Mouse (Mus musculus): ENCODE measurements around the gene Rsph1. TPM values are rescaled to one million over a fixed set of nuclear protein-coding genes. Genes with fewer than 3 reads are reported as not detected.

Gene Rsph1
- total and polyA plus RNA-seq, 2 experiments, result not detected

DNA sequence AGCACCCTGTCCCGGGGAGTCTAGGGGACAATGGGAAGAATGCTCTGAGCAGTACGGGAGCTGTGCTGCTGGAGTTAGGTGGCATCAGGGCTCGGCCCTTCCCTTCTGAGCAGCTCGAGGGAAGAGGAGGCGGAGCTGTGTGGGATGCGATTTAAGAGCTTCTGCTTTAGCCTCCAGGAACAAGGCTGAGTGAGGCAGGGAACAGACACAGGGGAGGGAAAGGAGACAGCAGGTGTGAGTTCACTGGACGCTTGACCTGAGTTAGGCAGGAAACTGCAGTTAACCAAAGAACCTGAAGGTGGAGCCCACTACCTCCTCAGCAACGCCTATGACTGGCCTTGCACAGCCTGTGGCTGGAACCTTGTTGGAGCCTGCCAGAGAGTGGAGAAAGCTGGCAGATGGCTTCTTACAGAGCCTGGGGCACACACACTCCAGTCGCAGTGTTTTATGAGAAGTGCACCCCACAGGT is 22.7 kb downstream of the Rsph1 start:
- 14% methylated on average over 9 of the region's 9 CpGs for WGBS
- H3K27ac ChIP-seq (replicated peaks; ENCODE audit: insufficient read depth, low read depth, low read length), result no peak overlapping the region
- H3K36me3 ChIP-seq (ENCODE audit: control insufficient read depth, insufficient read depth, low read length), result no peaks in the 10 kb centered on the region
- H3K4me1 ChIP-seq (ENCODE audit: control insufficient read depth, insufficient read depth, low read length), result no peaks in the 10 kb centered on the region
- H3K27me3 ChIP-seq (ENCODE audit: control insufficient read depth, insufficient read depth, low read length), result no peaks in the 10 kb centered on the region
- TF ChIP-seq POLR2A (IDR thresholded peaks at IDR 0.05; ENCODE audit: extremely low read depth, insufficient read depth, low read length), result no peak
- peak; percentile 93 for TF ChIP-seq CTCF (IDR thresholded peaks at IDR 0.05; ENCODE audit: low read depth, low read length)
- DNase-seq (ENCODE audit: extremely low read depth, low read depth, low spot score), result peak; percentile 68
- H3K9ac ChIP-seq (ENCODE audit: low read depth, low read length), result no peak overlapping the region
- H3K4me3 ChIP-seq (ENCODE audit: insufficient read depth, low read depth, low read length), result no peak overlapping the region
- no peaks in the 10 kb centered on the region for H3K79me2 ChIP-seq (ENCODE audit: control insufficient read depth, insufficient read depth, low read length)

DNA sequence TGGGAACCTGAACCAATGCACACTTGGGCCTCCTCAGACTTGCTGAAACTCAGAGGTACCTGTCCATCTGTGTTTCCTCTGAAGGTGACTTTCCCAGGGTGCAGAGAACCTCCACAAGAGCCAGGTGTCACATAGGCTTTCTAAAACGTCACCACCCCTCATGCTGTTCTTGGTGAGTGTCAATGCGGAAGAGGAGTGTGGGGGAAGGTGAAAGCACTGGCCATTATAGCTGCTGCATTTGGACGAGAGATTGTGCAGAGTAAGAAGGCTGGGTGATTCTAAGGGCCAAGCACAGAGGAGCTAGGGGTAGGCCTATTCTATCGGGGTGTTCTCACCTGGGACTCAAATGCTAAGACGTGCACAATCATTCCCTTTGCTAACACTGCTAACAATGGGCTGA is 23.2 kb downstream of the Rsph1 start:
- no peak for DNase-seq (ENCODE audit: extremely low read depth, low read depth, low spot score)
- WGBS, result 61% methylated on average over 5 of the region's 5 CpGs
- Histone ChIP-seq H3K27me3 (ENCODE audit: control insufficient read depth, insufficient read depth, low read length) (no peaks in the 10 kb centered on the region), H3K4me1 (ENCODE audit: control insufficient read depth, insufficient read depth, low read length) (no peaks in the 10 kb centered on the region), H3K79me2 (ENCODE audit: control insufficient read depth, insufficient read depth, low read length) (no peaks in the 10 kb centered on the region), H3K36me3 (ENCODE audit: control insufficient read depth, insufficient read depth, low read length) (no peaks in the 10 kb centered on the region), H3K9ac (ENCODE audit: low read depth, low read length) (no peak overlapping the region), H3K4me3 (ENCODE audit: insufficient read depth, low read depth, low read length) (no peak overlapping the region), H3K27ac (replicated peaks; ENCODE audit: insufficient read depth, low read depth, low read length) (no peak overlapping the region)
- no peak for TF ChIP-seq POLR2A (IDR thresholded peaks at IDR 0.05; ENCODE audit: extremely low read depth, insufficient read depth, low read length)

DNA sequence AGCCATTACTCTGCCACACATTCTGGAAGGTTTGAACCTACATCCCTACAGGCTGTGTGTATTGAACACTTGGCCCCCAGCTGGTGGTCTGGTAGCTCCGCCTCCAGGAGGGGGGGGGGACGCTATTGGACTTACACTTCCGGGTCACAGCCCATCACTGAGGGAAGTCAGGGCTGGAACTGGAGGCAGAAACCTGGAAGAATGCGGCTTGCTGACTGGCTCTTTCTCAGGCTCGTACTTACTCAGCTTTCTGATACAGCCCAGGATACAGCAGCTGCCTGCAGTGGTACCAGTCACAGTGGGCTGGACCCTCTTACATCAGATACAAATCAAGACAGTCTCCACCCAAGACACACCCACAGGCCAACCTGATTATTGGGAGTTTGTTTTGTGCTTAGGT is 30.0 kb downstream of the Rsph1 start:
- no peaks in the 10 kb centered on the region for H3K79me2 ChIP-seq (ENCODE audit: control insufficient read depth, insufficient read depth, low read length)
- no peak for DNase-seq (ENCODE audit: extremely low read depth, low read depth, low spot score)
- H3K36me3 ChIP-seq (ENCODE audit: control insufficient read depth, insufficient read depth, low read length), result no peaks in the 10 kb centered on the region
- WGBS, result 41% methylated on average over 5 of the region's 5 CpGs
- H3K4me1 ChIP-seq (ENCODE audit: control insufficient read depth, insufficient read depth, low read length), result no peaks in the 10 kb centered on the region
- H3K4me3 ChIP-seq (ENCODE audit: insufficient read depth, low read depth, low read length), result no peak overlapping the region
- TF ChIP-seq CTCF (IDR thresholded peaks at IDR 0.05; ENCODE audit: low read depth, low read length) (no peak), POLR2A (IDR thresholded peaks at IDR 0.05; ENCODE audit: extremely low read depth, insufficient read depth, low read length) (no peak)
- H3K9ac ChIP-seq (ENCODE audit: low read depth, low read length), result no peak overlapping the region
- no peak overlapping the region for H3K27ac ChIP-seq (replicated peaks; ENCODE audit: insufficient read depth, low read depth, low read length)
- no peaks in the 10 kb centered on the region for H3K27me3 ChIP-seq (ENCODE audit: control insufficient read depth, insufficient read depth, low read length)

DNA sequence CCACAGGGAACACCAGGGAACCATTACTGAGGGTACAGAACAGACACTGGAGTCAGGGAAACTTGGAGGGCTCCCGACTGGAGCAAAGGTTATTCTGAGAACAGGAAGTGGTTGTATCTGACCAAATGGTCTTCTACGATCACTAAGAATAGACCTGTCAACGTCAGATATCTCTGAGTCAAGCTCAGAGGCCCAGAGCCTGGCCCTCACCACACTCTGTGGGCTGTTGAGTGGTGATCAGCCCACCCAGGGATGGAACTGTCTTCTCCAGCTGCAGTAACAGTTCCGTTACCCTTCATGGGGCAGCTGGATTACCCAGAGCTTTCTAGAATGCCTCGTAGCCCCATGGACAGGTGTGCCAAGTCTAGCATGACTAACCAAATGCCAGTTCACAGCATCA is 31.9 kb downstream of the Rsph1 start:
- Histone ChIP-seq H3K4me3 (ENCODE audit: insufficient read depth, low read depth, low read length) (no peak overlapping the region), H3K9ac (ENCODE audit: low read depth, low read length) (no peak overlapping the region), H3K36me3 (ENCODE audit: control insufficient read depth, insufficient read depth, low read length) (no peaks in the 10 kb centered on the region), H3K27ac (replicated peaks; ENCODE audit: insufficient read depth, low read depth, low read length) (no peak overlapping the region), H3K79me2 (ENCODE audit: control insufficient read depth, insufficient read depth, low read length) (no peaks in the 10 kb centered on the region), H3K4me1 (ENCODE audit: control insufficient read depth, insufficient read depth, low read length) (no peaks in the 10 kb centered on the region), H3K27me3 (ENCODE audit: control insufficient read depth, insufficient read depth, low read length) (no peaks in the 10 kb centered on the region)
- DNase-seq (ENCODE audit: extremely low read depth, low read depth, low spot score), result no peak
- TF ChIP-seq CTCF (IDR thresholded peaks at IDR 0.05; ENCODE audit: low read depth, low read length) (no peak), POLR2A (IDR thresholded peaks at IDR 0.05; ENCODE audit: extremely low read depth, insufficient read depth, low read length) (no peak)
- 78% methylated on average over 5 of the region's 5 CpGs for WGBS

DNA sequence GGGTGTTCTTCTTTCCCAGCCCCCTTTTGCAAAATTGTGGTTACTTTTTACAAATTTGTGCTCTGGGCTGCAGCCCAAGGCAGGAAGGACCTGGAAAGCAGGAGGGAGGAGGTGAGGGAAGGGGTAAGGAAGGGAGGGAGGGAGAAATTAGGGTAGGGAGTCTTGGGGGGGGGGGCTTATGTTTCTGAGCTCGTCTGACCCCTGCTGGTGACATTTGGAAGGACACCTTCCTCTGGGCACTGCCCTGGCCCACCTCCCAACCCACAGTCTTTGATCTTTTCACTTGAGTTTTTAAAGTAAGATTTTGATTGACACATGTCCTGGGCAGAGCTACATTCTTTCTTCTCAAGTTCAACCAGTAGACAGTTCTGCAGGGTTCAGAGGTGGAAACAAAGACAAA is 34.4 kb downstream of the Rsph1 start:
- H3K4me1 ChIP-seq (ENCODE audit: control insufficient read depth, insufficient read depth, low read length), result no peaks in the 10 kb centered on the region
- DNase-seq (ENCODE audit: extremely low read depth, low read depth, low spot score), result no peak
- 0% methylated on average over 1 of the region's 1 CpGs for WGBS
- no peaks in the 10 kb centered on the region for H3K36me3 ChIP-seq (ENCODE audit: control insufficient read depth, insufficient read depth, low read length)
- H3K27me3 ChIP-seq (ENCODE audit: control insufficient read depth, insufficient read depth, low read length), result no peaks in the 10 kb centered on the region
- no peaks in the 10 kb centered on the region for H3K79me2 ChIP-seq (ENCODE audit: control insufficient read depth, insufficient read depth, low read length)
- H3K9ac ChIP-seq (ENCODE audit: low read depth, low read length), result no peak overlapping the region
- TF ChIP-seq CTCF (IDR thresholded peaks at IDR 0.05; ENCODE audit: low read depth, low read length) (peak; percentile 62), POLR2A (IDR thresholded peaks at IDR 0.05; ENCODE audit: extremely low read depth, insufficient read depth, low read length) (no peak)
- H3K4me3 ChIP-seq (ENCODE audit: insufficient read depth, low read depth, low read length), result no peak overlapping the region
- H3K27ac ChIP-seq (replicated peaks; ENCODE audit: insufficient read depth, low read depth, low read length), result no peak overlapping the region

DNA sequence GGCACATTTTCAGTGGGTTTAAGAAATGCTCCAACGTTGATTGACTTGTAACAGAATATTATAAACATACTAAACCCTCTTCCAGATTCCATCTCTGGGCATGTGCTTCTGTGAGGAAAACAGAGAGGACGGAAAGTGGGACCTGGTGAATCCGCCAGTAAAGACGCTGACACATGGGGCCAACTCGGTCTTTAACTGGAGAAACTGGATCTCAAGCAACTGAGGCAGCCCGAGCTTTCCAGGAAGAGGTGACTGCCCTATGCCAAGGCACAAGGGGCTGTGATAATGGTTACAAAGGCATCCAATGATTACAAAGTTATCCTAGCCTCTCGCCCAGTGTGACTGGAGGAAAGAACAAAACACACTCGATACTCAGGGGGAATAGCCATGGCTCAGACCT is 36.0 kb downstream of the Rsph1 start:
- 81% methylated on average over 8 of the region's 8 CpGs for WGBS
- no peak for TF ChIP-seq POLR2A (IDR thresholded peaks at IDR 0.05; ENCODE audit: extremely low read depth, insufficient read depth, low read length)
- no peak for TF ChIP-seq CTCF (IDR thresholded peaks at IDR 0.05; ENCODE audit: low read depth, low read length)
- H3K79me2 ChIP-seq (ENCODE audit: control insufficient read depth, insufficient read depth, low read length), result no peaks in the 10 kb centered on the region
- H3K4me1 ChIP-seq (ENCODE audit: control insufficient read depth, insufficient read depth, low read length), result no peaks in the 10 kb centered on the region
- H3K4me3 ChIP-seq (ENCODE audit: insufficient read depth, low read depth, low read length), result no peak overlapping the region
- no peak overlapping the region for H3K27ac ChIP-seq (replicated peaks; ENCODE audit: insufficient read depth, low read depth, low read length)
- no peaks in the 10 kb centered on the region for H3K27me3 ChIP-seq (ENCODE audit: control insufficient read depth, insufficient read depth, low read length)
- no peak for DNase-seq (ENCODE audit: extremely low read depth, low read depth, low spot score)
- no peak overlapping the region for H3K9ac ChIP-seq (ENCODE audit: low read depth, low read length)
- no peaks in the 10 kb centered on the region for H3K36me3 ChIP-seq (ENCODE audit: control insufficient read depth, insufficient read depth, low read length)

Data from liver, adult 2 months (tissue).